Comparison of ENCODE assay signal across 9 mouse cellular contexts in genomic region chr4:155962167-155962971, GRCm38 (mm10). TPM values are rescaled to one million over a fixed set of nuclear protein-coding genes. Genes with fewer than 3 reads are reported as not detected.
DNase-seq lines count a peak whose midpoint lies in the region; ATAC-seq and TF ChIP-seq lines count a peak whose summit lies in the region.
"Had no signal": no experiment of that assay in that cellular context is flagged by ENCODE, and none has a peak within 500 bp of the region (broad histone marks: within the 10 kb centered on the region; RNA-seq: fewer than 3 reads in every experiment).

Gene C1qtnf12 (plus strand): TSS chr4:155962318.

- DNase-seq in thymus, adult 2 months = peak; percentile 19
- DNase-seq in thymus, adult 18-20 months = no peak
- DNase-seq in heart, embryonic 10.5 days (ENCODE audit: low spot score) = peak; percentile 88
- peak; percentile 76 for DNase-seq in kidney, adult 9 months

- H3K27ac ChIP-seq in thymus, adult 2 months (ENCODE audit: control insufficient read depth, insufficient read depth, low read length) = no peak within 1 kb of the TSS
- H3K27ac ChIP-seq in embryonic fibroblast, embryonic 13.5 days (ENCODE audit: insufficient read depth, low read length) = 0 out of 2 replicates have a peak within 1 kb of the TSS, but pooled peaks have one; percentile 13
- peak within 1 kb of the TSS; percentile 81 for H3K27ac ChIP-seq in heart, embryonic 10.5 days
- peak within 1 kb of the TSS; percentile 78 for H3K27ac ChIP-seq in liver, embryonic 12.5 days
- H3K27ac ChIP-seq in testis, adult 2 months (ENCODE audit: control insufficient read depth, insufficient read depth, low read depth, low read length) = no peak within 1 kb of the TSS; the same call in 1 of the 2 replicates

- H3K9ac ChIP-seq in liver, embryonic 12.5 days = peak within 1 kb of the TSS; percentile 74

- H3K27me3 ChIP-seq in thymus, adult 2 months (ENCODE audit: control insufficient read depth, insufficient read depth, low read length) = no peaks in the 10 kb centered on the region
- H3K27me3 ChIP-seq in heart, embryonic 10.5 days (ENCODE audit: insufficient read depth, poor library complexity, severe bottlenecking) = no peaks in the 10 kb centered on the region
- H3K27me3 ChIP-seq in liver, embryonic 12.5 days (replicated peaks) = no peaks in the 10 kb centered on the region
- H3K27me3 ChIP-seq in myocyte (ENCODE audit: control insufficient read depth, insufficient read depth, insufficient read length) = no peaks in the 10 kb centered on the region
- no peaks in the 10 kb centered on the region for H3K27me3 ChIP-seq in testis, adult 2 months (ENCODE audit: control insufficient read depth, insufficient read depth, low read length)
- H3K27me3 ChIP-seq: Patski had no signal

- TF ChIP-seq CTCF in thymus, adult 2 months (IDR thresholded peaks at IDR 0.05; ENCODE audit: borderline replicate concordance, control insufficient read depth, extremely low read depth, insufficient read depth, low read length, poor library complexity) = no peak
- no peak for TF ChIP-seq CTCF in embryonic fibroblast, embryonic 13.5 days (IDR thresholded peaks at IDR 0.05; ENCODE audit: borderline replicate concordance, insufficient read depth, low read length)
- TF ChIP-seq CTCF in testis, adult 2 months (IDR thresholded peaks at IDR 0.05; ENCODE audit: control insufficient read depth, insufficient read depth, insufficient replicate concordance, low read depth, low read length) = no peak

- WGBS in thymus, adult 2 months = 2% methylated on average over 42 of the region's 42 CpGs
- WGBS in heart, embryonic 10.5 days = 2% methylated on average over 42 of the region's 42 CpGs
- WGBS in liver, embryonic 12.5 days (ENCODE audit: insufficient replicate concordance) = 3% methylated on average over 41 of the region's 42 CpGs

- peak within 1 kb of the TSS; percentile 40 for H3K4me3 ChIP-seq in thymus, adult 2 months (ENCODE audit: control insufficient read depth, insufficient read depth, low read length)
- peak within 1 kb of the TSS; percentile 46 for H3K4me3 ChIP-seq in embryonic fibroblast, embryonic 13.5 days (ENCODE audit: insufficient read depth, low read length)
- peak within 1 kb of the TSS; percentile 65 for H3K4me3 ChIP-seq in heart, embryonic 10.5 days
- peak within 1 kb of the TSS; percentile 62 for H3K4me3 ChIP-seq in liver, embryonic 12.5 days
- H3K4me3 ChIP-seq in myocyte = no peak within 1 kb of the TSS
- peak within 1 kb of the TSS; percentile 77 for H3K4me3 ChIP-seq in testis, adult 2 months (ENCODE audit: control insufficient read depth, low read depth, low read length)

- no peak for TF ChIP-seq POLR2A in thymus, adult 2 months (IDR thresholded peaks at IDR 0.05; ENCODE audit: control insufficient read depth, extremely low read depth, insufficient read depth, low read length, poor library complexity)
- peak; percentile 92 for TF ChIP-seq POLR2A in embryonic fibroblast, embryonic 13.5 days (IDR thresholded peaks at IDR 0.05; ENCODE audit: low read depth, low read length)
- TF ChIP-seq POLR2A in myocyte (IDR thresholded peaks at IDR 0.05; ENCODE audit: insufficient read length, low read depth) = no peak
- peak; percentile 46; the same call in 1 of the 2 replicates for TF ChIP-seq POLR2A in testis, adult 2 months (IDR thresholded peaks at IDR 0.05; ENCODE audit: control insufficient read depth, low read depth, low read length)

- H3K36me3 ChIP-seq in thymus, adult 2 months (ENCODE audit: control insufficient read depth, insufficient read depth, low read length) = peaks cover 13% of the 10 kb centered on the region
- H3K36me3 ChIP-seq in heart, embryonic 10.5 days = peaks cover 43% of the 10 kb centered on the region
- H3K36me3 ChIP-seq in liver, embryonic 12.5 days = peaks cover 55% of the 10 kb centered on the region
- peaks cover 7% of the 10 kb centered on the region for H3K36me3 ChIP-seq in myocyte (ENCODE audit: control insufficient read depth, insufficient read depth)
- no peaks in the 10 kb centered on the region for H3K36me3 ChIP-seq in testis, adult 2 months (ENCODE audit: control insufficient read depth, insufficient read depth, low read length)

- no peaks in the 10 kb centered on the region for H3K9me3 ChIP-seq in heart, embryonic 10.5 days
- H3K9me3 ChIP-seq in liver, embryonic 12.5 days (replicated peaks) = no peaks in the 10 kb centered on the region

- no peaks in the 10 kb centered on the region for H3K79me2 ChIP-seq in myocyte (ENCODE audit: control insufficient read depth, insufficient read depth)

- peak; percentile 88 for ATAC-seq in liver, embryonic 12.5 days
- ATAC-seq: Patski had no signal

- H3K4me1 ChIP-seq in thymus, adult 2 months (replicated peaks; ENCODE audit: control insufficient read depth, insufficient read depth, low read length) = peaks cover 9% of the 10 kb centered on the region
- peaks cover 4% of the 10 kb centered on the region; the same call in 1 of the 2 replicates for H3K4me1 ChIP-seq in embryonic fibroblast, embryonic 13.5 days (ENCODE audit: control insufficient read depth, insufficient read depth, low read length)
- peaks cover 23% of the 10 kb centered on the region for H3K4me1 ChIP-seq in heart, embryonic 10.5 days
- H3K4me1 ChIP-seq in liver, embryonic 12.5 days = peaks cover 53% of the 10 kb centered on the region
- H3K4me1 ChIP-seq in testis, adult 2 months (ENCODE audit: control insufficient read depth, insufficient read depth, low read length) = peaks cover 14% of the 10 kb centered on the region

- peak within 1 kb of the TSS; percentile 96 for H3K4me2 ChIP-seq in liver, embryonic 12.5 days
- peak within 1 kb of the TSS; percentile 44 for H3K4me2 ChIP-seq in myocyte (ENCODE audit: low read depth)

- H3ac ChIP-seq in myocyte (ENCODE audit: control insufficient read depth, insufficient read length) = no peak within 1 kb of the TSS

TF ChIP-seq in myocyte, 11 proteins besides CTCF, POLR2A, EP300 and RAD21:
- TF ChIP-seq POLR2AphosphoS2 (IDR thresholded peaks at IDR 0.05; ENCODE audit: insufficient read length, low read depth) (peak; percentile 24), E2F4 (IDR thresholded peaks at IDR 0.05; ENCODE audit: insufficient read depth) (no peak)

RNA-seq across cellular contexts. Expression of gene C1qtnf12, which starts in this region (rescaled TPM):
- 19.3 and 21.6 TPM in 2 replicates for polyA plus RNA-seq in thymus, adult 2 months (2012; rRNA removed)
- polyA plus RNA-seq in embryonic fibroblast, embryonic 13.5 days (2011; ENCODE audit: insufficient read length, low read depth, missing spikeins) = 25.2 and 31.0 TPM in 2 replicates
- 26.2 and 27.0 TPM in 2 replicates for polyA plus RNA-seq in heart, embryonic 10.5 days (2016; fragmentation: Nextera tagmentation; extraction: Ambion mirVana)
- polyA plus RNA-seq in liver, embryonic 12.5 days (2016; fragmentation: Nextera tagmentation; extraction: Ambion mirVana) = 45.0 and 48.8 TPM in 2 replicates
- 2.1 TPM for polyA plus RNA-seq in myocyte (2012; fragmentation: generic; extraction: Trizol)
- 30.7 and 31.6 TPM in 2 replicates for polyA plus RNA-seq in testis, adult 2 months (2012; rRNA removed)

Comparison
In these comparisons a context has a peak if more than half of its experiments do, and no peak if none do; other contexts are left out.
1. DNase-seq: peak in thymus, adult 2 months (single experiment), heart, embryonic 10.5 days (single experiment) and kidney, adult 9 months (single experiment); none in thymus, adult 18-20 months (0 of 2).
2. H3K27ac ChIP-seq: peak in embryonic fibroblast, embryonic 13.5 days (single experiment), heart, embryonic 10.5 days (single experiment) and liver, embryonic 12.5 days (single experiment); none in thymus, adult 2 months (single experiment) and testis, adult 2 months (single experiment).
3. POLR2A ChIP-seq: peak in embryonic fibroblast, embryonic 13.5 days (single experiment) and testis, adult 2 months (single experiment); none in thymus, adult 2 months (single experiment) and myocyte (single experiment).